Mouse (Mus musculus) lung, postnatal 0 days (tissue): ENCODE measurements around the gene H2al1a.
"Not testable (repeated sequence)": the region's sequence is repeated elsewhere in the genome, so short reads cannot be mapped to it uniquely, and the experiment has no call there.

Experiments used
- CTCF ChIP-seq: IDR thresholded peaks from 2 replicates; pipeline ENCODE4 v1.5.1; 2016; ENCODE audit warnings: antibody characterized with exemption, mild to moderate bottlenecking
- EP300 ChIP-seq: IDR thresholded peaks from 2 replicates; pipeline ENCODE4 v1.6.1; 2016; ENCODE audit warnings: antibody characterized with exemption, mild to moderate bottlenecking, control low read depth

GRCm38 (mm10) chrX:11311634-11312033 lies 12.6 kb downstream of the H2al1a start, which contains the start of gene H2al1e:
- TF ChIP-seq CTCF, EP300: not testable (repeated sequence)
